Mouse (Mus musculus) heart, postnatal 0 days (tissue): ENCODE data around the gene Spaar. TPM values are rescaled to one million over a fixed set of nuclear protein-coding genes. Genes with fewer than 3 reads are reported as not detected.

Source experiments
- ATAC-seq: fragments of 200-750 bp; cut with Nextera tagmentation; 2 replicates; pipeline ENCODE4 v1.8.0; 2017; ENCODE audit warnings: low read depth, moderate number of reproducible peaks, moderate library complexity; ENCODE audit not compliant: insufficient read depth
- DNase-seq: peaks from one replicate; pipeline ENCODE4 v3.0.0-alpha.2; 2016; ENCODE audit warnings: low spot score
- H3K27ac ChIP-seq: fragments of 300-500 bp; sonication (generic); 2 replicates; pipeline ENCODE4 v1.5.1; 2014; ENCODE audit warnings: low read depth, mild to moderate bottlenecking
- H3K27me3 ChIP-seq: fragments of 300-500 bp; sonication (generic); 2 replicates; pipeline ENCODE4 v1.6.1; 2014; ENCODE audit warnings: low read length, mixed read lengths; ENCODE audit not compliant: control insufficient read depth, insufficient read depth
- H3K36me3 ChIP-seq: fragments of 300-500 bp; sonication (generic); replicated peaks from 2 replicates; pipeline ENCODE4 v1.6.1; 2014; ENCODE audit warnings: low read length, mixed read lengths; ENCODE audit not compliant: control insufficient read depth, insufficient read depth
- H3K4me1 ChIP-seq: fragments of 300-500 bp; sonication (generic); 2 replicates; pipeline ENCODE4 v1.6.1; 2014; ENCODE audit warnings: antibody characterized with exemption; ENCODE audit not compliant: control insufficient read depth, insufficient read depth
- H3K4me2 ChIP-seq: fragments of 300-500 bp; sonication (generic); 2 replicates; pipeline ENCODE4 v1.6.1; 2014; ENCODE audit warnings: low read depth, mild to moderate bottlenecking, low read length, moderate library complexity
- H3K4me3 ChIP-seq: fragments of 300-500 bp; sonication (generic); 2 replicates; pipeline ENCODE4 v1.5.1; 2014; ENCODE audit warnings: low read depth, low read length
- H3K9ac ChIP-seq: fragments of 300-500 bp; sonication (generic); replicated peaks from 2 replicates; pipeline ENCODE4 v1.6.1; 2014; ENCODE audit warnings: low read depth, low read length, mixed read lengths
- H3K9me3 ChIP-seq: fragments of 300-500 bp; sonication (generic); replicated peaks from 2 replicates; pipeline ENCODE4 v1.6.1; 2016; ENCODE audit warnings: low read length; ENCODE audit not compliant: control insufficient read depth
- CTCF ChIP-seq: IDR thresholded peaks from 2 replicates; pipeline ENCODE4 v1.5.1; 2016; ENCODE audit warnings: antibody characterized with exemption, control low read depth, low read depth
- EP300 ChIP-seq: IDR thresholded peaks from 2 replicates; pipeline ENCODE4 v1.6.1; 2016; ENCODE audit warnings: antibody characterized with exemption, low read depth
- WGBS: fragments of 180-500 bp; shearing (Covaris S2); extraction: QIAGEN DNeasy Blood & Tissue Kit; methylation state at CpG from one replicate; pipeline ENCODE4 v1.1.7; 2014; 5-methylcytosine and 5-hydroxymethylcytosine counted together
- polyA plus RNA-seq: library from polyadenylated mRNA; unstranded; fragments of >200 nt; fragmentation: Nextera tagmentation; extraction: Ambion mirVana; gene quantifications from 2 replicates; pipeline ENCODE4 v1.2.1, GENCODE M21; 2015
- total RNA-seq: library from RNA; depleted of rRNA; stranded (reverse); fragments of >200 nt; gene quantifications from 2 replicates; pipeline ENCODE4 v1.2.3, GENCODE M21; 2014; ENCODE audit warnings: low replicate concordance; rRNA removed

Spaar gene
- total RNA-seq, result 1.6 and 6.3 TPM in 2 replicates
- 1.1 and 1.3 TPM in 2 replicates for polyA plus RNA-seq

GRCm38 (mm10) chr4:43729794-43730550, at the start of gene Spaar:
Gene Spaar (plus strand): TSS chr4:43730034.
- peak; percentile 29 for ATAC-seq
- Histone ChIP-seq H3K27ac (peak within 1 kb of the TSS; percentile 97), H3K36me3 (no peaks in the 10 kb centered on the region), H3K4me3 (no peak within 1 kb of the TSS), H3K9me3 (no peaks in the 10 kb centered on the region), H3K4me1 (peaks cover 61% of the 10 kb centered on the region), H3K27me3 (no peaks in the 10 kb centered on the region), H3K9ac (peak within 1 kb of the TSS; percentile 28; the same call in 1 of the 2 replicates), H3K4me2 (peak within 1 kb of the TSS; percentile 26; the same call in 1 of the 2 replicates)
- WGBS, result 29% methylated on average over 14 of the region's 14 CpGs
- no peak for TF ChIP-seq CTCF
- TF ChIP-seq EP300, result peak; percentile 68; the same call in 1 of the 2 replicates
- peak; percentile 70 for DNase-seq

- no peak for DNase-seq
- Histone ChIP-seq H3K4me1 (peaks cover 14% of the 10 kb centered on the region; the same call in 1 of the 2 replicates), H3K27me3 (no peaks in the 10 kb centered on the region), H3K27ac (no peak overlapping the region), H3K9ac (no peak overlapping the region), H3K9me3 (no peaks in the 10 kb centered on the region), H3K4me3 (no peak overlapping the region), H3K4me2 (no peak overlapping the region), H3K36me3 (peaks cover 25% of the 10 kb centered on the region)
- WGBS, result 90% methylated on average over 17 of the region's 17 CpGs
- TF ChIP-seq CTCF, result no peak
- no peak for TF ChIP-seq EP300
- no peak for ATAC-seq
These were observed 39.8 kb upstream of the Spaar start for GRCm38 (mm10) chr4:43690021-43690420.

- DNase-seq (no peak), ATAC-seq (no peak)
- no peak overlapping the region for H3K4me3 ChIP-seq
- TF ChIP-seq EP300, result no peak
- TF ChIP-seq CTCF, result no peak
- peaks cover 14% of the 10 kb centered on the region; the same call in 1 of the 2 replicates for H3K4me1 ChIP-seq
- no peaks in the 10 kb centered on the region for H3K27me3 ChIP-seq
- no peak overlapping the region for H3K9ac ChIP-seq
- peaks cover 15% of the 10 kb centered on the region; the same call in 1 of the 2 replicates for H3K36me3 ChIP-seq
- no peak overlapping the region for H3K4me2 ChIP-seq
- WGBS, result 56% methylated on average over 5 of the region's 5 CpGs
- no peak overlapping the region for H3K27ac ChIP-seq
- no peaks in the 10 kb centered on the region for H3K9me3 ChIP-seq
These were observed 38.8 kb upstream of the Spaar start for GRCm38 (mm10) chr4:43691026-43691425.

GRCm38 (mm10) chr4:43693806-43694241, 36.0 kb upstream of the Spaar start:
- Histone ChIP-seq H3K27me3 (no peaks in the 10 kb centered on the region), H3K9ac (no peak overlapping the region), H3K27ac (no peak overlapping the region), H3K4me3 (no peak overlapping the region), H3K4me1 (peaks cover 14% of the 10 kb centered on the region; the same call in 1 of the 2 replicates), H3K4me2 (no peak overlapping the region), H3K36me3 (peaks cover 11% of the 10 kb centered on the region; the same call in 1 of the 2 replicates), H3K9me3 (no peaks in the 10 kb centered on the region)
- TF ChIP-seq EP300 (no peak), CTCF (no peak)
- ATAC-seq (peak; percentile 25; the same call in 1 of the 2 replicates), DNase-seq (no peak)
- WGBS, result 39% methylated on average over 5 of the region's 5 CpGs

GRCm38 (mm10) chr4:43694439-43695248, 35.2 kb upstream of the Spaar start:
- no peak for ATAC-seq
- Histone ChIP-seq H3K4me1 (peaks cover 14% of the 10 kb centered on the region; the same call in 1 of the 2 replicates), H3K27ac (no peak overlapping the region), H3K27me3 (no peaks in the 10 kb centered on the region), H3K36me3 (peaks cover 7% of the 10 kb centered on the region; the same call in 1 of the 2 replicates), H3K9ac (no peak overlapping the region), H3K9me3 (no peaks in the 10 kb centered on the region), H3K4me2 (no peak overlapping the region), H3K4me3 (no peak overlapping the region)
- TF ChIP-seq EP300, result no peak
- WGBS, result 85% methylated on average over 1 of the region's 1 CpGs
- DNase-seq, result no peak
